Mouse (Mus musculus): ENCODE results near the gene BC029722.

- TF ChIP-seq CTCF (conservative IDR thresholded peaks at IDR 0.05; ENCODE audit: low read length) = peak; percentile 76
- no peak for TF ChIP-seq NANOG (IDR thresholded peaks at IDR 0.05; ENCODE audit: borderline replicate concordance, low read length)
- TF ChIP-seq POU5F1 (IDR thresholded peaks at IDR 0.05; ENCODE audit: borderline replicate concordance, low read length) = no peak
Measured at GRCm38 (mm10) chr2:155848291-155848690, 29.1 kb upstream of the BC029722 start.

Data from E14TG2a.4 (cell line).